Mouse (Mus musculus) MEL (cell line): ENCODE measurements around the gene Abcc5.
A peak's percentile ranks its signal among the peaks of the same experiment; 100 is the strongest.

Experiments
- CHD2 ChIP-seq: IDR thresholded peaks from 2 replicates; pipeline ENCODE4 v1.6.1; 2011; ENCODE audit warnings: low read length, improper control_type of control experiment
- CTCF ChIP-seq, 3 experiments: IDR thresholded peaks in 2 of 3; conservative IDR thresholded peaks in 1 of 3; 2 replicates each; pipeline ENCODE4 v1.5.1; 2011 to 2012; ENCODE audit warnings: low read length in 3 of 3, low read depth in 2 of 3, mild to moderate bottlenecking in 2 of 3, improper control_type of control experiment in 1 of 3, inconsistent platforms in 1 of 3, mixed read lengths in 1 of 3, moderate library complexity in 1 of 3; ENCODE audit not compliant: control insufficient read depth in 1 of 3, insufficient read depth in 1 of 3, poor library complexity in 1 of 3, severe bottlenecking in 1 of 3
- EP300 ChIP-seq, 2 experiments: IDR thresholded peaks; 2 replicates each; pipeline ENCODE4 v1.6.1; 2011; ENCODE audit warnings: improper control_type of control experiment in 2 of 2, low read length in 2 of 2, low read depth in 1 of 2, mild to moderate bottlenecking in 1 of 2
- MAFK ChIP-seq: IDR thresholded peaks from 2 replicates; pipeline ENCODE4 v1.6.1; 2011; ENCODE audit warnings: low read depth, mild to moderate bottlenecking, low read length, improper control_type of control experiment, borderline replicate concordance
- POLR2AphosphoS2 ChIP-seq: IDR thresholded peaks from 2 replicates; pipeline ENCODE4 v1.6.1; 2011; ENCODE audit warnings: low read length, improper control_type of control experiment
- POLR2AphosphoS5 ChIP-seq: IDR thresholded peaks from 2 replicates; pipeline ENCODE4 v1.6.1; 2012; ENCODE audit warnings: low read depth, borderline replicate concordance, mild to moderate bottlenecking, inconsistent platforms, low read length, moderate library complexity, mixed read lengths
- RCOR1 ChIP-seq: IDR thresholded peaks from 2 replicates; pipeline ENCODE4 v1.6.1; 2012; ENCODE audit warnings: low read depth, mild to moderate bottlenecking, inconsistent platforms, low read length, improper control_type of control experiment
- SIN3A ChIP-seq: IDR thresholded peaks from 2 replicates; pipeline ENCODE4 v1.6.1; 2012; ENCODE audit warnings: low read length, improper control_type of control experiment, inconsistent platforms
- TBP ChIP-seq: IDR thresholded peaks from 2 replicates; pipeline ENCODE4 v1.8.0; 2011; ENCODE audit warnings: low read depth, low read length, improper control_type of control experiment
- USF1 ChIP-seq: IDR thresholded peaks from 2 replicates; pipeline ENCODE4 v1.6.1; 2014; ENCODE audit warnings: low read depth, mild to moderate bottlenecking, inconsistent platforms, low read length, improper control_type of control experiment, moderate library complexity
- ZNF384 ChIP-seq: IDR thresholded peaks from 2 replicates; pipeline ENCODE4 v1.6.1; 2012; ENCODE audit warnings: low read depth, mild to moderate bottlenecking, inconsistent platforms, low read length, improper control_type of control experiment

GRCm38 (mm10) chr16:20422938-20423730 is 3.1 kb downstream of the Abcc5 start:
- TF ChIP-seq POLR2AphosphoS5 (no peak), RCOR1 (no peak), SIN3A (no peak), POLR2AphosphoS2 (no peak), CTCF (IDR thresholded peaks at IDR 0.05 in 2 of 3, conservative IDR thresholded peaks at IDR 0.05 in 1 of 3; ENCODE audit: control insufficient read depth in 1 of 3, insufficient read depth in 1 of 3, low read depth in 2 of 3, low read length in 3 of 3, poor library complexity in 1 of 3, severe bottlenecking in 1 of 3) (no peak), TBP (no peak), EP300 (IDR thresholded peaks at IDR 0.05; ENCODE audit: low read depth in 1 of 2, low read length in 2 of 2) (peak in 1 of 2 experiments; percentile 63; a peak in 2 of 4 replicates), MAFK (no peak), CHD2 (no peak), USF1 (no peak), ZNF384 (no peak)
